Mouse (Mus musculus) urinary bladder, postnatal 36 days (tissue): ENCODE results near the gene Cpne6.

Experiments used
- DNase-seq, 2 experiments: peaks; one replicate each; pipeline ENCODE4 v3.0.0; 2022; ENCODE audit warnings: low spot score in 2 of 2, mixed read lengths in 1 of 2

Cpne6 gene

DNA sequence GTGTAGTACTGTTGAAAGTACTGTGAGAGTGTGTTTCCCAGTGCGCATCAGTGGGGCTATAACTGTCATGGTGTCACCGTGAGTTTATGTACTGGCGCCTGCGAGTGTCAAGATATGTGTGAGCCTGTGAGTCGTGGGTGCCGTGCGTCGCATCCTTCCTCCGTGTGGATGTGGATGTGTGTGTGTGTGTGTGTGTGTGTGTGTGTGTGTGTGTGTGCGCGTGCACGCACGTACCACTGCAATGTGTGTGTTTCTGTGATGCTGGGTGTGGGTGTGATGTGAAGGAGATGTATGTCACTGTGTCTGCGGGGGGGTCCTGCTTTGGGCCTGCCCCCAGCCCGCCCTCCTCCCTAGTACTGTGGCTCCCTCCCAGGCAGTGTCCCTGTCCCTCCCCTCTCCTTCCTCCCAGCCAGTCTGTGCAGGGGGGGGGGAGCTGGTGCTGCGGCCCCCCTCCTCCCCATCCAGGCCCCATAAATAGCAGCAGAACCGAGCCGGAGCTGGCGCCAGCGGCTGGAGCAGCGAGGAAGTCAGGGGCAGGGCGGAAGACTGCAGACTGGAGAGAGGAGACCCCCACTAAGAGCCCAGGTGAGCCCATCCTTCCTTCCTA, at the start of gene Cpne6:
Cpne6 (plus strand) TSS at position 321 of the 607 bp plus-strand sequence.
- DNase-seq, result no peak

DNA sequence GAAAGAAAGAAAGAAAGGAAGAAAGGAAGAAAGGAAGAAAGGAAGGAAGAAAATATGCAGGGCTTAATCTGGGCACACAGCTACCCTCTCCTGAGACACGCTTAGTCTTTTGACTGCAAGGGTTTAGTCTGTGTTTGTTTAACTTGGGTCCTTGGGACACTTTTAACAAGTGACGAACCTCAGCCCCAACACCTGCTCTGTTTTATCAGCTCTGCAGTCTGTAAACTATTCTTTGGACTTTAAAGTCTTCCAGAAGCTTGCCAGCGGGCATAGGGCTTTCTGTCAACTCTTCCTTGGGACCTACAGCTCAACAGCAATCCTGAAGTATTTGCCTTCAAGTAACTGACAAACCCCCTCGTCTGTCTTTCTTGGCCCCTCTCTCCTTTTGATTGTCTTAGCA, 48.5 kb upstream of the Cpne6 start:
- DNase-seq, result no peak

DNA sequence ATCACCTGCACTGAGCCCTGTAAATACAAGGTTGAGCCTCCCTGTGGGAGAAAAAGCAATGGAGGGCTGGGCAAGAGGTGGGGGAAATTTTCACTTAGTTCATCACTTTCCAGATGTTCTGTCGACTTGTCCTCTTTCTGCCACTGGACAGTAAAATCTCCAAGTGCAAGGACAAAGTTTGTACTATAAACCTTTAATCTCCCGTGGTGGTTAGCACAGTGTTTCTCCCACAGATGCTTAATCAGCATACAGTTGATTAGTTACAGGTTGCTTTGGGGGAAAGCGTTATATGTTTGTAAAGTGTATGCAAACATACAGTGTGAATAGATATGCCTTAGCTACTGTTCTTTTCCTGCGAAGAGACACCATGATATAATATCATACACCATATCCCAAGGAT, 43.8 kb upstream of the Cpne6 start:
- DNase-seq, result no peak

DNA sequence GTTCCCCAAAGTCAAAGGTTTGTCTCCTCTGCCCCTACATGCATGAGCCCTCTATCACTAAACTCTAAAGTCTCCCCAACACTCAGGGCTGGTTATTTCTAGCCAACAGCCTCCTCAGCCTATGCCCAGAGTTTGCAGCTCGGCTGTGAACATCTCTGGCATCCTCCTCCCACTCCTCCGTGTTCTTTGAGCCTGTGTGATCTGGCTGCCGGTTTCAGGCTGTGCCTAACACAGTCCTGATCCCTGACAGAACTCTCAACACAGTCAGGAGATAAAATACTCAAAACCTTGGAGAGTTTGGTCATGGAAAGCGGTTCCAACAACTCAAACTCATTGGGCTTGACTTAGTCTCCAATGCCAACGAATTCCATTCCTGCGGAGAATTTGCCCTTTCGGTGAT, 43.1 kb upstream of the Cpne6 start:
- no peak for DNase-seq

DNA sequence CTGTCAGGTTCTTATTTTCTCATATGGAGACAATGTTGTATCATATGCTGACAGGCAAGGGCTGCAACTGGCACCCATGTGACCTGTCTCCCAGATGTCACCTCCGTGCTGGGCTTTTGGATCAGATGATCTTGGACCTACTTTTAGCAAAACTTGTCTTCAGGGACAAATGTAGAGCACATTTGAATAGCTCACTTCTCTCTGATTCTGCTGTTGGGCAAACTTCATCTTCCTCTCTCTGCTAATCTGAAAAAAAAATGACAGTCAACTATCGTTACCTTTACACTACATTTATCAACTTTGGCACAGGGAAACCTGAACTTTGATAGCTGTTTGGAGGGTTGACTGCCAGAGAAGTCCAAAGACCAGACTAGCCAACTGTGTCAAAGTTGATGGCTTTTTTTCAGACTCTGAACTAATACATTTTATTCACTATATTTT, 41.9 kb upstream of the Cpne6 start:
- DNase-seq, result no peak

DNA sequence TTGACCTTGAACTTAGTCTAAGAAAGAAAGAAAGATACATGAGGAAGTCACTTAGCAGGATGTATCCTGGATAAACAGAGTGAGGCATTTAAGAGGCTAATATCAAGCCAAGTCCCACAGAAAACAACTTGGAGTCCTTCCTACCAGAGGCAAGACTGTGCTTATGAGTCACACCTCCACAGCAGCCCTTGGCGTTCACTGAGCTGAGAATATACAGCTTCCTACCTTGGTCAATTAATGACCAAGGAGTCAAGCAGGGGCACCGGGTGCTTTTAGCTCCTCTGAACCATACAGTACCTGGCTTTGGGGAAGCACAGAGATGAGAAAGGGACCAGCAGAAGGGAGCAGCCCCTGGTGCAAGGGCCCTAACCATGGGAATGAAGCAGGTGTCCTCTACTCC, 41.2 kb upstream of the Cpne6 start:
- no peak for DNase-seq

DNA sequence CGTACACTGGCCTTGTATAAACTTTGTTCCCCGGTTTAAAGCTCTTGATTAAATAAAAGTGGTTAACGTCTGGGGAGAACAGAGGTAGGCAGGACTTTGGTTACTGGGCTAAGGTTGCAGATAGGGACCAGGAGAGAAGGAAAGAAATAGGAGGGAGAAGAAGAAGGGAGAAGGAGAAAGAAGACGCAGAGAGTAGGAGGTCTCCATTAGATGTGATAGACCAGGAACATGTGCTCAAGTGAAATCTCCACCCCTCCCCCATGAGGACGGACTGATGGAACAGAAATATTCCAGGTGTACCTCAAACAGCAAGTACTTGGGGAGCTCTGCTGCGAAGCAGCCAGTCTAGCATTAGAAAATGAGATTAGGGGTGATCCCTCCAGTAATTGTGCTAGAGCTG, 40.4 kb upstream of the Cpne6 start:
- DNase-seq, result no peak

DNA sequence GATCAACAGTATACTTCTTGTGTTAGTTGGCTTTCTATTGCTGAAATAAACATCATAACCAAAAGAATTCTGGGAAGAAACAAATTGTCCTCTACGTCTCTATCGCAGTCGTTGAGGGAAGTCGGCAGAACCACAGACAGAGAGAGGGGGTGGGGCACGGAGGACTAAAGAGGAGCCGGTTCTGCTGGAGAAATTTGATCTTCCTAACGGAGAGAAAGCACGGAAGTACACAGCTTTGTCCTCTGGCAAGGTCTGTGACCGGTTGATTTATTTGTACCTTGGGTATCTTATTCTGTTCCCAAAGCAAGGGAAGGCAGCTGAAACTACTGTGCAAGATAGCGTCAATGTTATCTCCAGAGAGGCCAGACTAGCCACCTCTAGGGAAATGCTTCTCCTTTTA, 39.4 kb upstream of the Cpne6 start:
- no peak for DNase-seq

DNA sequence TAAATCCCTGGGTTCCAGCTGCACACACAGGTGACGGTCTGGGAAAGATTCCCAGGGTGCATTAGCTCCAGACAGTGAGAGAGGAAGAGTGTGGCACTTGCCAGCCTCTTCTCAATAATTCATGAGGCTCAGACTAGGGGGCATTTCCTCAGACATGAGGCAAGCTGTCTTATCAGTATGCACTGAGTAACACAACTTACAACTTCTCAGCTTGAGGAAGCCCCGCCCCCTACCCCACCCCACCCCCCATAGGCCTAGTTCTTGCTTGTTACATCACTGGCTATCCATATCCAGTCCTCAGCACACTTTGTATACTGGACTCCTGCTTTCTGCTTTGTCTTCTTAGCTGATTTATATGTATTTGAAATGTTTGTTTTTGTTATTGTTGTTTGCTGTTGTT, 34.6 kb upstream of the Cpne6 start:
- no peak for DNase-seq

DNA sequence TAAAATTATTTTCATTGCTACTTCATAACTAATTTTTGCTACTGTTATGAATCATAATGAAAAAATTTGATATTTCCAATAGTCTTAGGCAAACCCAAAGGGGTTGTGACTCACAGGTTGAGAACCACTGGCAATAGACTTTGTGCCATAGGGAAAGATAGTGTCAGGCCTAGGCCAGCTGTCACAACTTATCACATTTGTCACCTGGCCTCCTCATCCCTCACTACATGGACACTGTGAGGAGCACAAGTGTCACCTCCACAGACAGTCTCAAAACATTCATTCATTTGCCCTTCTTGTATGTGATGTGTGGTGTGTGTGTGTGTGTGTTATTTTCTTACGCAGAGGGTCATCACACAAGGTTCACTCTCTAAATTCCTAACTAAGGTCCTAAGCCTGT, 32.8 kb upstream of the Cpne6 start:
- no peak for DNase-seq

DNA sequence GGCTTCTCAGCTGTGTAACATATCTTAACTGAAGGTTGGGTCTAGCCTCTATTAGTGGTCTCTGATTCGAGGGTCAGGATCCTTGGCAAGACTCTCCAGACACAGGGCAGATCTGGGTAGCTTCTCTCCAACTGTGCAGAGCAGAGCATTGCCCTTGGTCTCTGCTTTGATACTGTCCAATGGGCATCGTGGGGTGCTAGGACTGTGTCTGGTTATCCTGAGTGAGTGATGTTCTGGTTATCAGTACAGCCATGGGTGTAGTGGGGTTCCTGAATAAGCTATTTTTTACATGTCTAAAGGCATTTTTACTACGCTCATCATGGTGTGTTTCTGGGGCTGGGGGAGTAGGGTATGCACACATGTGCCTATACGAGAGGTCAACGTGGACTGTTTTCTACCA, 32.4 kb upstream of the Cpne6 start:
- DNase-seq, result no peak

DNA sequence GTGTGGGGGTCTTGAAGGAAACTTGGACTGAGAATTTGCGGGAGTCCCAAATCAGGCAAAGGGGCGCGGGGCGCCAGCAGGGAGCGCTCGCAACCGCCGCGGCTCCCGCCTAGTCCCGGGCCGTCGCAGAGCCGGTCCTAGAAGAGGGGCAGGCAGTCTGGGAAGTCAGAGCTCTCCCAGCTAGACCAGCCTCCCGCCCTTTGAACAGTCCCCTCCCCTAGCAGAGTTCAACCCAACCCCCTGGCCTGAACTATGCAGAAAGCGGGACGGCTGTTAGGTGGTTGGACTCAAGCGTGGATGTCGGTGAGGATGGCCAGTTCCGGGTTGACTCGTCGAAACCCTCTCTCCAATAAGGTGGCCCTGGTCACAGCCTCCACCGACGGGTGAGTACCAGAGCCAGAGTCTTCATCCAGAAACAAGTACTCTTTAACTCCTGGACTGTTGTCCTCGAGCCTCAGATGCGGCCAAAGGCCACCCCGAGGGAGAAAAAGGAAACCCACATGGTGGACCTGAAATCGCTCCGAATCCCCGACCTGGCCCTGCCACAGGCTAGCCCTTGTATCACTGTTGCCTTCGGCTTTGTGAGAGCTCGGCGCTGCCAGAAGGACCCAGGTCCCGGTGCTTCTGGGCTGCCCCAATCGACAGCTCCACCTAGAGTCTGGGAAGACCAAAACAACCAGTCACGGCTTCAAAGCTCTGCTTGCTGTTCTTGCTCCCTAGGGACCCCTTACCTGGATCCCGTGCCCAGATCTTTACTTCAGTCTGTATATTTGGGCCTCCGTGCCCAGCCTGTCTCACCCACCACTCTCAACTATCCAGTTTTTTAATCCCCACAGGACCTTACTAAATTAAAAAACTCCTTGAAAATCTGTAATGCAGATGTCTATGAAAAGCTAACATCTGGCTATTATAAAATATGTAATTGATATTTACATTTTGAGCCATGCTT, 31.3 kb upstream of the Cpne6 start, which contains the start of gene Dhrs4:
Dhrs4 (plus strand) TSS at position 108 of the 949 bp plus-strand sequence.
- DNase-seq, result peak; percentile 67 to 81

DNA sequence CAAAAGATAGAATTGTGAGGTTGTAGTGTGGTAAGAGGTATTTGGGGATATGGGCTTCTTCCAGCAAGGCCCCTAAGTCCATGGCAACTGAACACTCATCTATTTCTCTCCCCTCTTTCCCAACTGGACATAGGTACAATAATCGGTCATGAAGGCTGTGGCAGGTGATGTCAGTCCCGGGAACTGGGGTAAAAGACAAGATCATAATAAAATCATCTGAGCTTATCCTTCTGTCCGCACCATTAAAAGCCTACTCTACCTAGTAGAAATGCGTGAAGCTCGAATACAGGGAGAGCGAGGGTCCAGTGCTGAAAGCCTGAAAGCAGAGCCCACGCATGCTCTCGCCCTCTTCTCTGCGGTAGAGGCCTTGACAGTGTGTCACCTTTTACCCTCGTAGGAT, 30.6 kb upstream of the Cpne6 start:
- DNase-seq, result no peak

DNA sequence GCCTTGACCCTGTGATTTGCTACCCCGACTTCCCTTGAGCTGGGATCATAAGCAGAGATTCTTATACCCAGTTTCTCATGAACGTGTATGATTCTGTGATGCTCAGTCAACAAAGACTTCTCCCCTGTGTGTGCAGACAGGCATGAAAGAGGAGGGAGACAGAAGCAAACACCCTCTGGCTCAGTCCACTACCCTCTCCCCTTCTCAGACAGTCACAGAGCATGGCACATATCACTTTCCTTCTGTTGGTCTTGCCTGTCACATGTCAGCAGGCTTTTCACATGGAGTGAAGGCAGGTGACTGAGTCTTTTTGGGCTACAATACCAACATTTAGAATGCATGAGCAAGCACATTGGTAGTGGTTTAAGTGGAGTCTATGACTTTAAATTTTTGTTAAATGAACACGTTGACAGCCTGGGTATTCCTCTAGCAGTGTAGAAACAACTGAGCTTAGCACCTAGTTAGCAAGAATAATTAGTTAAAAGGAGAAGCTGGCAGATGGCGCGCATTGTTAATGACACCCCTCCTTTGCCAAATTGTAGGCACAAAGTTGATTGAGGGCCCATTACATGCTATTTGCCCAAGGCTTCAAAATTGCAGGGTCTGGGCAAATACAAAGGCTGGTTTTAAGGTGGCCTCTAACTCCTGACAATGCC, 25.7 kb upstream of the Cpne6 start:
- no peak for DNase-seq

DNA sequence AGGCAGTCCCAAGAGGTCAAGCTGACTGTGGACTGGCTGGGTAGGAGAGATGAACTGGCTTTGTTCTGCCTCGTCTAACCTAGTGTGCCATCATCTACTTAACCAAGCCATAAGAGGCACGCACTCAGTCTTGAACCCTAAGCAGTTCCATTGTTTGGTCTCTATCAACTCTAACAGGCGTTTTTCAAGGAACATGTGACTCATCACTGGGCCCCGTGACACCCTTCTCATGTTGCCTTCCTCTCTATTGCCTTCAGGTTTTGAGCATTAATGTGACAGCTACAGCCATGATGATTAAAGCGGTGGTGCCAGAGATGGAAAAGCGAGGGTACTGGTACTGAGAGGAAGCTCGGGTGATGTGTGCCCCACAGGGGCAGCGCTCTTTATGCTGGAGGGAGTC, 23.4 kb upstream of the Cpne6 start:
- no peak for DNase-seq

DNA sequence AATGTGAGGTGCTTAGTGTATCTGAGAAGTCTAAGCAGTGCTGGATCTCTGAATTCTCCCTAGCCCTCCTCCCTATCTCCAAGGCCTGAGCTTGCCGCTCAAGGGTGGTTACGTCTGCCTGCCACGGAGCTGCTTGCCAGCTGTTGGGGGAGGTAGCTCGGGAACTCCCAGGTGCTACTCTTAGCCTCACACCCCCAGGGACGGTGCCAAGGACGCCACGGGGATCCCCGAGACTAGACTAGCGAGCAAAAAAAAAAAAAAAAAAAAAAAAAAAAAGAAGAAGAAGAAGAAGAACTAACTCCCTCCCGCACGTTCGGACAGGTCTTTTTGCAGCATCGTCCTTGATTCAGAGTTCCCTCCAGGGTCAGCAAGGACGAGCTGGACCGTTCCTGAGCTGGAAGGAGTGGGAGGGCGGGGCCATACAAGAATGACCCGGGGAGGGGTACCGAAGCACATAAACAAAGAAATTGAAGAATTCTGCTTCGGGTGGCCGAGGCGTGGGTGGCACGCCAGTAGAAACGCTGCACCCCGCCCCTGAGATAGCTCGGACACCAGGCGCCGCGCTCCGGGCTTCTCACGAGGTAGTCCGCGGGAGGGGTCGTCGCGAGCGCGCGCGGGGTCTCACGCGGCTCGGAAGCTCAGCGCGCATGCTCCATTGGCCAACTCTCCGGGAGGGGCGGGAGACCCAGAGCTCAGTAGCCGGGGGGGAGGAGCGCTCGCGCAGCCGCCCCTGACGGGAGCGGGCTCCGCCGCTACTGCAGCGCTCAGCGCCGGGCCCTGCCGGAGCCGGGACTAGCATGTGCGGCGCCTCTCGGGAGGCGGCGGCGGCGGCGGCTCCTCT, 19.7 kb upstream of the Cpne6 start, which contains the start of gene Carmil3:
Carmil3 (plus strand) TSS at position 291 of the 841 bp plus-strand sequence.
- DNase-seq, result peak in 1 of 2 experiments; percentile 45

DNA sequence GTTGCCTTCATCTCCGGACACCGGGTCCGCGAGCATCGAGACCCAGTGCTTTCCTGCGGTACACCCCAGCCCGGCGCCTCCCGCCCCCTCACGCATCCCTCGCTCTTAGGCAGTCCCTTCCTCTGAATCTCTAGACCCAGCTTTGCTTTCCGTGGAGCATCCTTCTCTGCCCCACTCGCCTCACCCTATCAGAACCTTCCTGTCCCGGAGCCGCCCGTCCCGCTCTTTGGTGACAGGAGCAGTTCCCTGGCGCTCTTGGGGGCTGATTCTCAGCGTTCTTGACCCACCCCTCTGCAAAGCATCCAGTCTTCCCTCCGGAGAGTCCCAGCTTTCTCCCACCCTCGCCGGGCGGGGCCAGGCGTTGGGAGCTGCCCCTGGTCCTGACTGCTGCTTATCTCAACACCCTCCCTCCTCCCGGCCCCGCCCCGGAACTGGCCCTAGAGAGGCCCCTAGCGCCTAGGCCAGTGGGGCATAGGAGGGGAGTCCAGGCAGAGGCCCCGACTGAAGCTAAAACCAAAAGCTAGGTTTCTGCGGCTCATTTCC, 18.9 kb upstream of the Cpne6 start:
- DNase-seq, result peak in 1 of 2 experiments; percentile 56

DNA sequence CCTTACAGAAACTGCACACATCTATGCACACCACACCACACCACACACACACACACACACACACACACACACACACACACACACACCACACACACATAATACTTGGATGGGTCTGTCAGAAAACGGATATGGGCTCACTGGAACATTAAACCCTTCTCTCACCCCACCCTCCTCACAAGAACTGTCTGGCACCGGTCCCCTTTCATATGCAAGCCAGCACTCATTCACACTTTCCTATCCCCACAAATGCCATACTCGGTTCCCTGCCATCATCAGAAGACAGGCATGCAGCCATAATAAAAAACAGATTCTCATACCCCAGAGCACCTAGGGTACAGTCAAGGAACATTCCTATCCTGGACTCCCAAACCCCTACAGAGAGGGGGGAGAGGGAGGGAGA, 18.1 kb upstream of the Cpne6 start:
- no peak for DNase-seq

DNA sequence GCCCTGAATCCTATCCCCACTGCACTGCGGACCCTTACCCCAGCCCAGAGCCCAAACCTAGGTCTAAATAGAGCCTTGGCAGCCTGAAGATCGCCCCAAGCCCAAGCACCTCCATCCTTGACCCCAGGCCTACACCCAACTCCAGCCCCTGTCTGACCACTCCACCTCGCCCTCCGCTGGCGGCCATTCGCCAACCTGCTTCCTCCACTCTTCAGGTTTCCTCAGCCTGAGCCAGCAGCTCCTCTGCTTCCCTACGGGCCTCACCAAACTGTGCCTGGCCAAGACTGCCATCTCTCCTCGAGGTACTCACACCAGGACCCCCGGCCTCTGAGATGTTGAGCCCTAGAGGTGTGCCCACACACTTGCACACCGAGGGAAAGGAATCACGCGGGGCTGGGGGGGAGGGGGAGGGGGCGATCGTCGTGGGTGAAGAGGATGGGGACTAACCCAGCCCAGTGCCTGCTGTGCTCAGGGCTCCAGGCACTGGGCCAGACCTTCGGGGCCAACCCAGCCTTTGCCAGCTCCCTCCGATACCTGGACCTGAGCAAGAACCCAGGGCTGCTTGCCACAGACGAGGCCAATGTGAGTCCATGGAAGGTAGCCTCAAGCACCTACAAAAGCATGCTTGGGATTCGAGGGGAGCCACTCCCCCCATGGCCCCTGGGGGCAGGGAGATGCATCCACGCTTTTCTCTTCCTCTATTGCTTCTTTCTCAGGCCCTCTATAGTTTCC, 14.6 kb upstream of the Cpne6 start:
- DNase-seq, result no peak

DNA sequence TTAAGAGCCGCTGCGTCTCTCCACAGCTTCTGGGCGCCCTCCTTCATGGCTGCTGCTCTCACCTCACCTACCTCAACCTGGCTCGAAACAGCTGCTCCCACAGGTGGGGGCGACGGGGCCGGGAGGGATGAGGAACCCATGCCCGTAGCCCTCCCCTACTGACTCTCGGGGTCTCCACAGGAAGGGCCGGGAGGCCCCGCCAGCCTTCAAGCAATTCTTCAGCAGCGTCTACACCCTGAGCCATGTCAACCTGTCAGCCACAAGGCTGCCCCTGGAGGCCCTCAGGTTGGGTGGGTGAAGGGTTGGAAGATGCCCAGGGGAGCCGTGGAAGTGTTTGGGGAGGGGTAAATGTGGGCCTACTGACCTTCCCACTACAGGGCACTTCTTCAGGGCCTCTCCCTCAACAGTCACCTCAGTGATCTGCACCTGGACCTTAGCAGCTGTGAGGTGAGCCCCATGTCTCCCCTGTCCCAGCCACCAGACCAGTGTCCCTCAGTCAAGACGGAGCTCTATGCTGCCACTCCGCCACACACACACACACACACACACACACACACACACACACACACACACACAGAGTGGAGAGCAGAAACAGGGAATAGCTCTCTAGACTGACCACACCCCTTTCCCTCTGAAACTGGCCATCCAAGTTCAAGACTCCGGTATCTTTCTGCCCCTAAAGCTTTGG, 13.3 kb upstream of the Cpne6 start:
- DNase-seq, result no peak
